Mouse (Mus musculus) c-Kit-positive CD71-positive TER-119-positive erythroid progenitor cells, embryonic 14.5 days (primary cell): ENCODE data around the gene Trpm3.
A peak's percentile ranks its signal among the peaks of the same experiment; 100 is the strongest.

ENCODE experiments used
- DNase-seq: peaks from one replicate; pipeline ENCODE4 v3.0.0-alpha.2; 2013; ENCODE audit warnings: low spot score

The Trpm3 gene

GRCm38 (mm10) chr19:22503469-22503868 lies 364.6 kb downstream of the Trpm3 start:
- no peak for DNase-seq

GRCm38 (mm10) chr19:22518508-22518907 lies 379.7 kb downstream of the Trpm3 start:
- DNase-seq: no peak

- DNase-seq: no peak
Observed at GRCm38 (mm10) chr19:22527944-22528343, 389.1 kb downstream of the Trpm3 start.

- DNase-seq: no peak
Observed at GRCm38 (mm10) chr19:22542990-22543709, 404.3 kb downstream of the Trpm3 start.

GRCm38 (mm10) chr19:22552179-22552578 lies 413.3 kb downstream of the Trpm3 start:
- peak; percentile 25 for DNase-seq

- no peak for DNase-seq
Observed at GRCm38 (mm10) chr19:22554421-22554941, 415.6 kb downstream of the Trpm3 start.

- DNase-seq: no peak
Observed at GRCm38 (mm10) chr19:22572396-22572795, 433.6 kb downstream of the Trpm3 start.

GRCm38 (mm10) chr19:22572849-22573248 lies 434.0 kb downstream of the Trpm3 start:
- DNase-seq: no peak

GRCm38 (mm10) chr19:22582120-22582745 lies 443.4 kb downstream of the Trpm3 start:
- no peak for DNase-seq

- DNase-seq: no peak
Observed at GRCm38 (mm10) chr19:22594492-22594891, 455.6 kb downstream of the Trpm3 start.

- no peak for DNase-seq
Observed at GRCm38 (mm10) chr19:22595246-22595645, 456.4 kb downstream of the Trpm3 start.

- DNase-seq: no peak
Observed at GRCm38 (mm10) chr19:22596715-22597114, 457.9 kb downstream of the Trpm3 start.

- DNase-seq: no peak
Observed at GRCm38 (mm10) chr19:22604322-22604721, 465.5 kb downstream of the Trpm3 start.

- DNase-seq: no peak
Observed at GRCm38 (mm10) chr19:22607985-22608684, 469.3 kb downstream of the Trpm3 start.

GRCm38 (mm10) chr19:22611621-22612020 lies 472.8 kb downstream of the Trpm3 start:
- DNase-seq: no peak

- no peak for DNase-seq
Observed at GRCm38 (mm10) chr19:22615367-22615766, 476.5 kb downstream of the Trpm3 start.

GRCm38 (mm10) chr19:22624801-22625513 lies 486.1 kb downstream of the Trpm3 start:
- no peak for DNase-seq

GRCm38 (mm10) chr19:22628878-22629277 lies 490.0 kb downstream of the Trpm3 start:
- no peak for DNase-seq

- DNase-seq: no peak
Observed at GRCm38 (mm10) chr19:22631316-22631715, 492.5 kb downstream of the Trpm3 start.

GRCm38 (mm10) chr19:22635635-22636034 lies 496.8 kb downstream of the Trpm3 start:
- DNase-seq: no peak

- DNase-seq: no peak
Observed at GRCm38 (mm10) chr19:22637786-22638185, 498.9 kb downstream of the Trpm3 start.

- DNase-seq: no peak
Observed at GRCm38 (mm10) chr19:22638394-22638954, 499.6 kb downstream of the Trpm3 start.
